In the genomic region with DNA sequence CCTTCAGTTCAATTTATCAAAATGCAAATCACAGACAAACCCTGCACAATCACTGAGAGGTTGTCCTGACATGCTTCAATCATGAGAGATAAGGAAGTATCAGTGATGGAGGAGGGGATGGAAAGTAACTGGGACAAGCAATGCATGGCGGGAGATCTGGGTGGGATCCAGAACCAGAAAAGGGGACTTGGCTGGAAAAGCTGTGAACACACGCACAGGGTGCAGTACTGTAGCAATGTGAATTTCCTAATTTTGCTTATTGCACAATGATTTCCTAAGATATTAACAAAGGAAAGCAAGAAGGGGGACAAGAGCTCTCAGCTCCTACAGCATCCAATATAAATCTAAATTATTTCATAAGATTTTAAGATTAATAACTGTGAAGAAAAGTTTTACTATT, we compare ENCODE assay signal across 17 mouse cellular contexts.
"Had no signal": no experiment of that assay in that cellular context is flagged by ENCODE, and none has a peak within 500 bp of the region (broad histone marks: within the 10 kb centered on the region; RNA-seq: fewer than 3 reads in every experiment).

No protein-coding gene starts in this region.

- ATAC-seq: liver, postnatal 0 days; midbrain, embryonic 16.5 days had no signal

- H3K9me3 ChIP-seq: limb, embryonic 12.5 days; liver, embryonic 13.5 days; neural tube, embryonic 13.5 days; stomach, embryonic 15.5 days had no signal

- H3K9ac ChIP-seq: limb, embryonic 12.5 days; liver, embryonic 13.5 days; liver, postnatal 0 days; neural tube, embryonic 13.5 days; stomach, embryonic 15.5 days had no signal

- DNase-seq: kidney, adult 18-20 months; kidney, postnatal 10 days; kidney, postnatal 4 days; liver; liver, embryonic 13.5 days; liver, postnatal 0 days; right cerebral cortex, postnatal 14 days; thymus, adult 2 months; thymus, postnatal 25 days had no signal

- H3K4me2 ChIP-seq: limb, embryonic 12.5 days; liver, embryonic 13.5 days; midbrain, embryonic 11.5 days; neural tube, embryonic 13.5 days; stomach, embryonic 15.5 days had no signal

- H3K4me1 ChIP-seq: liver, embryonic 13.5 days; megakaryocyte, embryonic 14.5 days; stomach, embryonic 15.5 days had no signal

- H3K36me3 ChIP-seq: limb, embryonic 12.5 days; liver, embryonic 13.5 days; neural tube, embryonic 13.5 days; stomach, embryonic 15.5 days had no signal

- H3K27ac ChIP-seq: left cerebral cortex, adult 2 months; limb, embryonic 12.5 days; liver, embryonic 13.5 days; macrophage; neural tube, embryonic 13.5 days; stomach, embryonic 15.5 days had no signal

- H3K4me3 ChIP-seq: left cerebral cortex, adult 2 months; limb, embryonic 12.5 days; liver, embryonic 13.5 days; megakaryocyte, embryonic 14.5 days; neural tube, embryonic 13.5 days; stomach, embryonic 15.5 days had no signal

- H3K27me3 ChIP-seq: limb, embryonic 12.5 days; liver, embryonic 13.5 days; megakaryocyte, embryonic 14.5 days; neural tube, embryonic 13.5 days; stomach, embryonic 15.5 days had no signal
